Mouse (Mus musculus): ENCODE measurements around the gene Tbp. TPM values are rescaled to one million over a fixed set of nuclear protein-coding genes. Genes with fewer than 3 reads are reported as not detected.

Gene Tbp
- polyA plus RNA-seq, 1 experiment, result 83.0 TPM

DNA sequence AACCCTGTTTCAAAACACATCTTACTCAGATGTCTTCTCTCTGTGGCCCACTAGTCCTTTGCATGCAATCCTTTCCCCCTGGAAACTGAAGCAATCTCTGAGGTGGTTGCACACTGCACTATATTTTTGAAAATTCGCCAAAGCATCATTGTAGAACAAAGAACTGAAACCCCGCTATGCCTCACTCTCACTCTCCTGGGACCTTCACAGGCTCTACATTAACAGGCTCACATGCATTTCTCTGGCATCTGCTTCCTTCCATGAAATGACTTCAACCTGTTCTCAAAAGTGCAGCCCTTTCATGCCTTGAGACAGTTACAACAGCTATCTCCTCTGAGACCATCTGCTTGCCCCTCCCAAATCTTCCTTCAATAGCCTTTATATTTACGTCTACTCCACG is 46.8 kb downstream of the Tbp start:
- DNase-seq (ENCODE audit: low read depth), result no peak
- TF ChIP-seq POLR2A (IDR thresholded peaks at IDR 0.05; ENCODE audit: borderline replicate concordance, extremely low read depth, insufficient read depth, insufficient read length, poor library complexity, severe bottlenecking) (no peak), CTCF (IDR thresholded peaks at IDR 0.05; ENCODE audit: borderline replicate concordance, extremely low read depth, insufficient read depth, insufficient read length) (no peak)

DNA sequence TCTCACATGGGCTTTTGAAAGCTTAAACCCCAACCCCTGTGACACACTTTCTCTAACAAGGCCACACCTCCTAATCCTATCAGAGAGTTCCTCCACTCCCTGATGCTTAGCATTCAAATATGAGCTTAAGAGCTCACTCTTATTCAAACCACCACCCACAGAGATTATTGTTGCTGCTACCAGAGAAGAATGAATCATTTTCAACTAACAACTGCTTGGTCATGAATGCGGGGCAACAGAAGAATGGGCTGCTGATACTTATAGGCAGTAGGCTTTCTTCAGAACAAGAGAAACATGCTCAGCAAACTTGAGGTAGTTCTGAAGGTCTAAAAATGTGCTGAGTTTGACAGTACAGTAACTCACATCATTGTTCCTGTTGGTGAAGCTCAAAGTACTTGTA is 50.0 kb downstream of the Tbp start:
- DNase-seq (ENCODE audit: low read depth), result no peak
- TF ChIP-seq POLR2A (IDR thresholded peaks at IDR 0.05; ENCODE audit: borderline replicate concordance, extremely low read depth, insufficient read depth, insufficient read length, poor library complexity, severe bottlenecking) (no peak), CTCF (IDR thresholded peaks at IDR 0.05; ENCODE audit: borderline replicate concordance, extremely low read depth, insufficient read depth, insufficient read length) (no peak)

DNA sequence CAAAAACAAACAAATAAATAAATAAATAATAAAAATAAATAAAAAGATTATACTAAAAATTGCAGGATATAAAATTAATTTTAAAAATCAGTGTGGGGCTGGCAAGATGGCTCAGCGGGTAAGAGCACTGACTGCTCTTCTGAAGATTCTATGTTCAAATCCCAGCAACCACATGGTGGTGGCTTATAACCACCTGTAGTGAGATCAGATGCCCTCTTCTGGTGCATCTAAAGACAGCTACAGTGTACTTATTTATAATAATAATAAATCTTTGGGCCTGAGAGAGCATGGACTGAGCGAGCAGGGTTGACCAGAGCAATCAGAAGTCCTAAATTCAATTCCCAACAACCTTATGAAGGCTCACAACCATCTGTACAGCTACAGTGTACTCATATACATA is 60.3 kb downstream of the Tbp start:
- DNase-seq (ENCODE audit: low read depth), result no peak
- TF ChIP-seq CTCF (IDR thresholded peaks at IDR 0.05; ENCODE audit: borderline replicate concordance, extremely low read depth, insufficient read depth, insufficient read length) (no peak), POLR2A (IDR thresholded peaks at IDR 0.05; ENCODE audit: borderline replicate concordance, extremely low read depth, insufficient read depth, insufficient read length, poor library complexity, severe bottlenecking) (no peak)

DNA sequence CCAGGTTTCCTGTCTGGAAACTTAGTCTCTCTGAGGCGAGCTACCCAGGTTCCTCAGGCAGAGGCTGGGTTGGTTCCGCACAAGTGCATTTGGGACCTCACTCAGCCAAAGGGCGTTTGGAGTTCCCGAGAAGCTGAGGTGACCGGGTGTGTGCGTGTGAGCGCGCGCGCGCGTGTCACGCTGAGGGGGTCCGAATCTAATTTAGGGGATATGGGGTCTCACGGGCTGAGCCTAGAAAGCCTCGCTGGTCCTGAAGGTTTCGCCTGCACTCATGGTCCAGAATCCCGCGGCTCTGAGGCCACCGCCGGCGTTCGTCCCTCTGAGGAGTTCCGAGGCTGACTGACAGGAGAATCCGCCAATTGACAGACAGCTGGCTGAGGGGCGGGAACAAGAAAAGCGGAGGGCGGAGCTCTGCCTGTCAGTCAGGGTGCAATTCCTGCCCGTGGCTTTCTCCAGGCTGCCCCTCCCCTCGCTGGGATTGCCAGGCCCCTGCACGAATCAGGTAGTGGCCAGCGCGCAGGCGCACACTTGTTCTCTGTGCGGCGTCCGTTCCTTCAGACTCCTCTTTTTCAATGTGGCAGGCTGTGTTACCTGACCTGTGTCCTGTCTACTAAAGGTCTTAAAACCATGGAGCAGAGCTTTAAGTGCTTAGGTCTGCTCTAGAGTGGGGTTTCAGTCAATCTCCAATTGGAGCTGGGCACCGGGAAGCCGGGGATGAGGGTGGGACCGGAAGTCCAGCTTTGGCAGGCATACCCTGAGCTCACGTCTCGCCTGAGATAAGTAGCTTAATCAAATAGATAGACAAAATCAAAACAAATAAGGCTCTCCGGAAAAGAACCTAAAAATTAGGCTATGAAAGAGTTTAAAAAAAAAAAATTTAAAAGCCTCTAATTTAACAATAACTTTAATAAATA is 64.6 kb downstream of the Tbp start, which contains the start of gene Prdm9:
Prdm9 (minus strand) TSS at position 341 of the 914 bp plus-strand sequence.
- DNase-seq (ENCODE audit: low read depth), result peak; percentile 99
- TF ChIP-seq CTCF (IDR thresholded peaks at IDR 0.05; ENCODE audit: borderline replicate concordance, extremely low read depth, insufficient read depth, insufficient read length) (no peak), POLR2A (IDR thresholded peaks at IDR 0.05; ENCODE audit: borderline replicate concordance, extremely low read depth, insufficient read depth, insufficient read length, poor library complexity, severe bottlenecking) (peak; percentile 36; the same call in 1 of the 2 replicates)

- TF ChIP-seq POLR2A (IDR thresholded peaks at IDR 0.05; ENCODE audit: borderline replicate concordance, extremely low read depth, insufficient read depth, insufficient read length, poor library complexity, severe bottlenecking), result no peak
- no peak for TF ChIP-seq CTCF (IDR thresholded peaks at IDR 0.05; ENCODE audit: borderline replicate concordance, extremely low read depth, insufficient read depth, insufficient read length)
Measured at GRCm38 (mm10) chr17:15564928-15565300, 65.2 kb downstream of the Tbp start.

DNA sequence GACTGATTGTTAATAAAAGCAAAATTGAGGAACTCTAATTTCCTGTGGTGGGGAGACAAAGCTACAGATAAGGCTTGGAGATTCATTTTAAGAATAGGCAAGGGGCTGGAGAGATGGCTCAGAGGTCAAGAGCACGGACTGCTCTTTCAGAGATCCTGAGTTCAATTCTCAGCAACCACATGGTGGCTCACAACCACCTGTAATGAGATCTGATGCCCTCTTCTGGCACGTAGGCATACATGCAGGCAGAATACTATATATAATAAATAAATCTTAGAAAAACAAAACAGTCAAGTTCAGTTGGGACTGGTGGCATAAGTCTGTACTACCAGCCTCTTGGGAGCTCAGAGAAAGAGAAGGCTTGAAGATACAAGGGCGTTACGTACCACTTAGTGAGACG is 67.2 kb downstream of the Tbp start:
- TF ChIP-seq CTCF (IDR thresholded peaks at IDR 0.05; ENCODE audit: borderline replicate concordance, extremely low read depth, insufficient read depth, insufficient read length) (no peak), POLR2A (IDR thresholded peaks at IDR 0.05; ENCODE audit: borderline replicate concordance, extremely low read depth, insufficient read depth, insufficient read length, poor library complexity, severe bottlenecking) (no peak)
- no peak for DNase-seq (ENCODE audit: low read depth)

More at GRCm38 (mm10) chr17:15564928-15565300, 65.2 kb downstream of the Tbp start:
- DNase-seq (ENCODE audit: low read depth), result no peak

GRCm38 (mm10) chr17:15575056-15575455 is 75.4 kb downstream of the Tbp start:
- DNase-seq (ENCODE audit: low read depth), result no peak
- TF ChIP-seq CTCF (IDR thresholded peaks at IDR 0.05; ENCODE audit: borderline replicate concordance, extremely low read depth, insufficient read depth, insufficient read length), result no peak
- TF ChIP-seq POLR2A (IDR thresholded peaks at IDR 0.05; ENCODE audit: borderline replicate concordance, extremely low read depth, insufficient read depth, insufficient read length, poor library complexity, severe bottlenecking), result no peak

DNA sequence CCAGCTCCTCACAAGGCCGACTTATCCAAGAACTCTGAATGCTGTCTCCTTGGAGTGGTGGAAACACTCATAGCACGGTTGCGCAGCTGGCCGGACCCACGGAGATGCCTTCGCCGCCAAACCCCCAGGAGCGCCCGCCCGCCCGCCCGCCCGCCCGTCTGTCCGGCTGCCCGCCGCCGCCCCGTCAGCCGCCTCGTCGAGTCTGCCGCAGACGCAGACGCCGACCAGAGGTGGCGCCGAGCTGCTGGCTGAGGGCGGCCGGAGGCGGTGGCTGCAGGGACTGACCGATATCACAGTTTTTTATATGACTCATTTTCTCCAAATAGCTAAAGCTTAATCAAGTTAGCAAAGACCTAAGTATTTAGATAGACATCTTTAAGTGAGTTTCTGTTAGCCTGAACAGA is 77.6 kb downstream of the Tbp start:
- TF ChIP-seq POLR2A (IDR thresholded peaks at IDR 0.05; ENCODE audit: borderline replicate concordance, extremely low read depth, insufficient read depth, insufficient read length, poor library complexity, severe bottlenecking) (no peak), CTCF (IDR thresholded peaks at IDR 0.05; ENCODE audit: borderline replicate concordance, extremely low read depth, insufficient read depth, insufficient read length) (no peak)
- DNase-seq (ENCODE audit: low read depth), result peak; percentile 62

Other genes starting within 250 kb of the Tbp start
- 48.4 and 74.1 TPM in 2 replicates for gene Dll1, start 123.0 kb upstream of the Tbp start, polyA plus RNA-seq (2012; rRNA removed)
- gene Fam120b, start 103.7 kb upstream of the Tbp start, polyA plus RNA-seq (2012; rRNA removed), result 23.8 and 29.5 TPM in 2 replicates
- 162 and 194 TPM in 2 replicates for gene Psmb1, start 137 bp upstream of the Tbp start, polyA plus RNA-seq (2012; rRNA removed)
- 35.0 and 43.8 TPM in 2 replicates for gene Pdcd2, start 27.4 kb downstream of the Tbp start, polyA plus RNA-seq (2012; rRNA removed)
- 2.6 and 3.3 TPM in 2 replicates for gene Prdm9, start 64.5 kb downstream of the Tbp start, polyA plus RNA-seq (2012; rRNA removed)
- gene Chd1, start 205.1 kb downstream of the Tbp start, polyA plus RNA-seq (2012; rRNA removed), result 6.5 and 10.4 TPM in 2 replicates

All from brain, embryonic 14.5 days (tissue).